Mouse (Mus musculus): ENCODE measurements around the gene Calr3.

DNA sequence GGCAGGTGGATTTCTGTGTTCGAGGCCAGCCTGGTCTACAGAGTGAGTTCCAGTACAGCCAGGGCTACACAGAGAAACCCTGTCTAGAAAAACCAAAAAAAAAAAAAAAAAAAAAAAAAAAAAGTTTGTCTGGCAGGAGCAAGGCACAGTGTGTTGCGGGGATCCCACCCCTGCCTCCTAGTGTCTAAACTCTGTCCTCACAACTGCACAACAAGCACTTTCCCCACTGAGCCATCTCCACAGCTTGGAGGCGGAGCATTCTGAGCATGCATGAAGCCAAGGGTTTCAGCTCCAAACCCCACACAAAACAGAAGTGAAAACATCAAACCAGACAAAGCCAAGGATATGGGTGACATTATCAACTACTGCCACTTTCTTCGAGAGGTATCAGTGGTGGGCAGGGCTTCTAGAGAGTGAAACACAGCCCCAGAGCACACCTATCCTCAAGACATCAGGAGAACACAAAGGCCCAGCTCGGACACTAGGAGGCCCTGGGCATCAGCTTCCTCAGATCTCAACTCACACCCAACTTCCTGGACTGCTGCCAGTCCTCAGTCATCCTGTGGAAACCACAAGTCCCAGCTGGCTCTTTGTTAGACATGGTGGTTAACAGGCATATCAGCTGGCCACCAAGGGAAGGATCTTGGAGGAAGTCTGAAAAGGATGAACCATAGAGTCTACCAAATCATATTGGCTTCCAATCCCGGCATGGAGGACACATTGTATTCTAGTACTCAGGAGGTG is 42.0 kb upstream of the Calr3 start:
- TF ChIP-seq USF1 (IDR thresholded peaks at IDR 0.05; ENCODE audit: low read depth) (no peak), CEBPB (IDR thresholded peaks at IDR 0.05; ENCODE audit: low read depth) (no peak), MAX (IDR thresholded peaks at IDR 0.05) (no peak), CTCF (IDR thresholded peaks at IDR 0.05; ENCODE audit: control insufficient read depth, insufficient read depth, insufficient read length) (no peak), FOSL1 (IDR thresholded peaks at IDR 0.05; ENCODE audit: insufficient read depth, low read length, poor library complexity, severe bottlenecking) (no peak), MYOD1 (IDR thresholded peaks at IDR 0.05; ENCODE audit: control insufficient read depth, insufficient read length, low read depth) (no peak), MYOG (IDR thresholded peaks at IDR 0.05; ENCODE audit: control insufficient read depth, extremely low read depth, insufficient read length) (no peak)
